Mouse (Mus musculus) olfactory bulb, adult 2 months (tissue): Measurements from ENCODE around the gene Gata1.

ENCODE experiments used
- CTCF ChIP-seq: fragments of 200-500 bp; IDR thresholded peaks from 2 replicates; pipeline ENCODE4 v1.5.1; 2012; ENCODE audit warnings: low read depth, mild to moderate bottlenecking, low read length, moderate library complexity; ENCODE audit not compliant: insufficient read depth
- POLR2A ChIP-seq: fragments of 200-500 bp; IDR thresholded peaks from 2 replicates; pipeline ENCODE4 v1.6.1; 2012; ENCODE audit warnings: mild to moderate bottlenecking, low read depth, low read length, moderate library complexity; ENCODE audit not compliant: insufficient read depth

GRCm38 (mm10) chrX:7919601-7920383 is 58.1 kb downstream of the Gata1 start, which contains the start of gene Pcsk1n:
- TF ChIP-seq CTCF (no peak), POLR2A (peak; percentile 49; the same call in 1 of the 2 replicates)
